Mouse (Mus musculus) small intestine, adult 2 months (tissue): Measurements from ENCODE around the gene Gstt3. TPM values are rescaled to one million over a fixed set of nuclear protein-coding genes. Genes with fewer than 3 reads are reported as not detected.

Source experiments
- H3K27ac ChIP-seq: fragments of 200-500 bp; 2 replicates; pipeline ENCODE4 v1.5.1; 2012; ENCODE audit warnings: low read depth, low read length, control low read depth, inconsistent platforms; ENCODE audit not compliant: insufficient read depth
- H3K27me3 ChIP-seq: fragments of 200-500 bp; 2 replicates; pipeline ENCODE4 v1.6.1; 2012; ENCODE audit warnings: mild to moderate bottlenecking, moderate library complexity, low read length, inconsistent platforms; ENCODE audit not compliant: control insufficient read depth, insufficient read depth
- H3K36me3 ChIP-seq: fragments of 200-500 bp; 2 replicates; pipeline ENCODE4 v1.6.1; 2012; ENCODE audit warnings: mild to moderate bottlenecking, low read length, control low read depth, inconsistent platforms; ENCODE audit not compliant: control insufficient read depth, insufficient read depth
- H3K4me1 ChIP-seq: fragments of 200-500 bp; 2 replicates; pipeline ENCODE4 v1.6.1; 2012; ENCODE audit warnings: low read length, inconsistent platforms, mixed read lengths; ENCODE audit not compliant: control insufficient read depth, insufficient read depth, insufficient read length
- H3K4me3 ChIP-seq: fragments of 200-500 bp; 2 replicates; pipeline ENCODE4 v1.5.1; 2012; ENCODE audit warnings: low read depth, mild to moderate bottlenecking, control low read depth, inconsistent platforms, low read length, moderate library complexity
- CTCF ChIP-seq: fragments of 200-500 bp; IDR thresholded peaks from 2 replicates; pipeline ENCODE4 v1.5.1; 2012; ENCODE audit warnings: low read depth, mild to moderate bottlenecking, control low read depth, inconsistent platforms, low read length, moderate library complexity, mixed read lengths; ENCODE audit not compliant: insufficient replicate concordance, insufficient read length; ENCODE audit errors: extremely low read depth
- POLR2A ChIP-seq: fragments of 200-500 bp; IDR thresholded peaks from 2 replicates; pipeline ENCODE4 v1.6.1; 2012; ENCODE audit warnings: low read depth, mild to moderate bottlenecking, control low read depth, inconsistent platforms, low read length, moderate library complexity
- WGBS: fragments of 180-500 bp; shearing (Covaris S2); methylation state at CpG from one replicate; pipeline ENCODE4 v1.1.7; 2018; 5-methylcytosine and 5-hydroxymethylcytosine counted together
- polyA plus RNA-seq: library from polyadenylated mRNA; depleted of rRNA; stranded (reverse); fragments of >200 nt; gene quantifications from 2 replicates; pipeline ENCODE4 v1.2.3, GENCODE M21; 2012; rRNA removed

Gene Gstt3
- polyA plus RNA-seq: 45.3 and 54.7 TPM in 2 replicates

GRCm38 (mm10) chr10:75780769-75781578, at the start of gene Gstt3, which contains the start of gene Gm20441:
Gene Gstt3, minus strand, starts transcription at chr10:75781414.
Gene Gm20441, minus strand, starts transcription at chr10:75780954.
- H3K4me3 ChIP-seq: peak within 1 kb of the TSS; percentile 67
- under 1% methylated on average over 28 of the region's 28 CpGs for WGBS
- TF ChIP-seq CTCF: no peak
- TF ChIP-seq POLR2A: peak; percentile 87
- peak within 1 kb of the TSS; percentile 96 for H3K27ac ChIP-seq
- H3K4me1 ChIP-seq: peaks cover 9% of the 10 kb centered on the region; the same call in 1 of the 2 replicates
- no peaks in the 10 kb centered on the region for H3K27me3 ChIP-seq
- H3K36me3 ChIP-seq: 0 out of 2 replicates have a peak, but pooled peaks cover 1% of the 10 kb centered on the region

- 93% methylated on average over 2 of the region's 2 CpGs for WGBS
- H3K27me3 ChIP-seq: no peaks in the 10 kb centered on the region
- no peaks in the 10 kb centered on the region for H3K36me3 ChIP-seq
- no peak overlapping the region for H3K4me3 ChIP-seq
- peaks cover 11% of the 10 kb centered on the region; the same call in 1 of the 2 replicates for H3K4me1 ChIP-seq
- no peak overlapping the region for H3K27ac ChIP-seq
- TF ChIP-seq POLR2A (no peak), CTCF (no peak)
Observed at GRCm38 (mm10) chr10:75830275-75830670, 49.1 kb upstream of the Gstt3 start.

GRCm38 (mm10) chr10:75829529-75830274, 48.5 kb upstream of the Gstt3 start:
- Histone ChIP-seq H3K4me3 (no peak overlapping the region), H3K27me3 (no peaks in the 10 kb centered on the region), H3K4me1 (peaks cover 11% of the 10 kb centered on the region; the same call in 1 of the 2 replicates), H3K27ac (no peak overlapping the region), H3K36me3 (no peaks in the 10 kb centered on the region)
- 86% methylated on average over 2 of the region's 2 CpGs for WGBS
- no peak for TF ChIP-seq CTCF
- no peak for TF ChIP-seq POLR2A

GRCm38 (mm10) chr10:75828500-75828931, 47.3 kb upstream of the Gstt3 start:
- Histone ChIP-seq H3K27ac (no peak overlapping the region), H3K27me3 (no peaks in the 10 kb centered on the region), H3K4me3 (no peak overlapping the region), H3K4me1 (peaks cover 11% of the 10 kb centered on the region; the same call in 1 of the 2 replicates), H3K36me3 (no peaks in the 10 kb centered on the region)
- TF ChIP-seq CTCF: no peak

GRCm38 (mm10) chr10:75827668-75828360, 46.6 kb upstream of the Gstt3 start:
- Histone ChIP-seq H3K4me1 (peaks cover 9% of the 10 kb centered on the region; the same call in 1 of the 2 replicates), H3K27me3 (no peaks in the 10 kb centered on the region), H3K27ac (0 out of 2 replicates have a peak overlapping the region, but pooled peaks have one; percentile 7), H3K4me3 (no peak overlapping the region), H3K36me3 (no peaks in the 10 kb centered on the region)
- TF ChIP-seq CTCF: no peak
- TF ChIP-seq POLR2A: no peak
- whole genome bisulfite sequencing: 84% methylated on average over 4 of the region's 4 CpGs

GRCm38 (mm10) chr10:75824530-75824929, 43.3 kb upstream of the Gstt3 start:
- H3K36me3 ChIP-seq: no peaks in the 10 kb centered on the region
- no peaks in the 10 kb centered on the region for H3K27me3 ChIP-seq
- no peak for TF ChIP-seq POLR2A
- TF ChIP-seq CTCF: no peak
- peaks cover 4% of the 10 kb centered on the region; the same call in 1 of the 2 replicates for H3K4me1 ChIP-seq
- no peak overlapping the region for H3K4me3 ChIP-seq
- H3K27ac ChIP-seq: no peak overlapping the region
- 64% methylated on average over 4 of the region's 4 CpGs for WGBS

GRCm38 (mm10) chr10:75823782-75824181, 42.6 kb upstream of the Gstt3 start:
- Histone ChIP-seq H3K4me3 (no peak overlapping the region), H3K4me1 (peaks cover 4% of the 10 kb centered on the region; the same call in 1 of the 2 replicates), H3K27ac (no peak overlapping the region), H3K27me3 (no peaks in the 10 kb centered on the region), H3K36me3 (no peaks in the 10 kb centered on the region)
- WGBS: 89% methylated on average over 1 of the region's 1 CpGs
- no peak for TF ChIP-seq CTCF
- TF ChIP-seq POLR2A: no peak
